Mouse (Mus musculus) thymus, postnatal 0 days (tissue): Measurements from ENCODE around the gene Ccr9. TPM values are rescaled to one million over a fixed set of nuclear protein-coding genes. Genes with fewer than 3 reads are reported as not detected.
"Not testable (repeated sequence)": the region's sequence is repeated elsewhere in the genome, so short reads cannot be mapped to it uniquely, and the experiment has no call there.

ENCODE experiments used
- DNase-seq: peaks from one replicate; pipeline ENCODE4 v3.0.0-alpha.2; 2015; ENCODE audit warnings: low spot score
- polyA plus RNA-seq: library from polyadenylated mRNA; unstranded; fragments of >200 nt; fragmentation: Nextera tagmentation; extraction: Ambion mirVana; gene quantifications from 2 replicates; pipeline ENCODE4 v1.2.1, GENCODE M21; 2015

Gene Ccr9
- 438 and 524 TPM in 2 replicates for polyA plus RNA-seq

GRCm38 (mm10) chr9:123678327-123679105 lies at the start of gene Ccr9, which contains the start of gene Slc6a20a:
Gene Ccr9 (plus strand): TSS chr9:123678439.
Gene Slc6a20a (minus strand): TSS chr9:123678885.
- peak; percentile 5 for DNase-seq

DNA sequence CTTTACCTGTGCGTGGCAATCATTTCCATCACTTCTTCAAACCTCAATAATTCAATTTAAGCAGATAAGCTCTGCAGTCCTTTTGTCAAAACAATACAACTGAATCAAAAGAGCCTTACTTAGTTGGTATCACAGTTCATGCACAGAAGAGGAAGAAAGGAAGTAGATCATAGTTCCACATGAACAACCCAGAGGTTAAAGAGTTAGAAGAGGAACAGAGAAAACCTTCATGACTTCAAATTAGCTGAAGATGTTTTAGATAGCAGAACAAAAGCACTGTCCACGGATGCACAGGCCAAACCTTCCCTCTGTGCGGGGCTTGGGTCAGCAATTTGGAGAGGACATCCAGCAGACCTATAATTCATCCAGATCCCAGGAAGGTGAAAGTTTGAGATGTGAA lies 46.6 kb upstream of the Ccr9 start:
- no peak for DNase-seq

GRCm38 (mm10) chr9:123632281-123632680 lies 46.0 kb upstream of the Ccr9 start, which contains the start of gene Slc6a20b:
Gene Slc6a20b (minus strand): TSS chr9:123632565.
- no peak for DNase-seq

DNA sequence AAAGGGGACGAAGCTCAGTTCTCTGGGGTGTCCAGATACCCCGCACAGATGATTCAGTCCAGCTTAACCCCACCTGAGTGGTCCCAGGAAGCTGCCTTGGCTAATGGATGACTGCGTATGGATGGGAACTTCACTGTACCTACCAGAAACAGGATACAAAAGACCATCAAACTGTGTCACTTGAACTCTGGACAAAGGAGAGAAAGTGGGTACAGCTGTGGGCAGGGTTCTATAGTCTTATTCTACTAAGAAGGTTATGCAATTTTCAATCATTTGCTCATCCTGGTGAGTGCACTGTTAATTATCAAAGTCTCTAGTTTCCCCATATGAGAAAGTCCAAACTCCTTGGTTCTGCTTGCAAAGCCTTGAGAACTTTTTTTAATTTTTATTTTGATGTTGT lies 45.2 kb upstream of the Ccr9 start:
- DNase-seq: no peak

- DNase-seq: no peak
Observed at GRCm38 (mm10) chr9:123636771-123637170, 41.5 kb upstream of the Ccr9 start.

GRCm38 (mm10) chr9:123638231-123638630 lies 40.0 kb upstream of the Ccr9 start:
- no peak for DNase-seq

- DNase-seq: peak; percentile 51
Observed at GRCm38 (mm10) chr9:123638668-123639089, 39.6 kb upstream of the Ccr9 start.

GRCm38 (mm10) chr9:123640106-123640505 lies 38.1 kb upstream of the Ccr9 start:
- no peak for DNase-seq

DNA sequence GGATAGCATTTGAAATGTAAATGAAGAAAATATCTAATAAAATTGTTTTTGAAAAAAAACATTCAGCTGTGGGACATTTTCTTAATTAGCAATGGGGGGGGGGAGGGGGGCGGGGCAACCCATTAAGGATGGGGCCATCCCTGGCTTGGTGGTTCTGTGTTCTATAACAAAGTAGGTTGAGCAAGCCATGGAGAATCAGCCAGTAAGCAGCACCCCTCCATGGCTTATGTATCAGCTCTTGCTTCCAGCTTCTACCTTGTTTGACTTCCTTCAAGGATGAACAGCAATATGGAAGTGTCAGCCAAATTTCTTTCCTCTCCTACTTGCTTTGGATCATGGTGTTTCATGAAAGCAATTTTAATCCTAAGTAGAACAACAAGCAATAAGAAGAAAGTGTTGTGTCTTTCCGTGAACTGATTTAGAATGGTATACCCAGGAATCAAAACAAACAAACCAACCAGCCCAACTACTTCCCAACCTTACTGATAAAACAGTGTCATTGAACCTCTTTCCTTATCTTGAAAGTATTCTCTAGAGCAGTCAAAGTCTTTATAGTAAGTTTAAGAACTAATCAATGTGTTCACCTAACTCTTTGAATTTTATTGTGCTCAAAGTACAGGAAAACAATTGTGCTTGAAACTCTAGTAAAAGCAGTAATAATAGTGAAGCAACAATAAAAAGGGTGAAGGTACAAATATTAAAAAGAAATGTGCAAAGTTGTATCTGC lies 28.3 kb upstream of the Ccr9 start:
- DNase-seq: no peak

- no peak for DNase-seq
Observed at GRCm38 (mm10) chr9:123651369-123651768, 26.9 kb upstream of the Ccr9 start.

- peak; percentile 57 for DNase-seq
Observed at GRCm38 (mm10) chr9:123657457-123657856, 20.8 kb upstream of the Ccr9 start.

- no peak for DNase-seq
Observed at GRCm38 (mm10) chr9:123658981-123659380, 19.3 kb upstream of the Ccr9 start.

- not testable (repeated sequence) for DNase-seq
Observed at GRCm38 (mm10) chr9:123659986-123660676, 18.1 kb upstream of the Ccr9 start.

- DNase-seq: peak; percentile 85
Observed at GRCm38 (mm10) chr9:123665645-123666044, 12.6 kb upstream of the Ccr9 start.

DNA sequence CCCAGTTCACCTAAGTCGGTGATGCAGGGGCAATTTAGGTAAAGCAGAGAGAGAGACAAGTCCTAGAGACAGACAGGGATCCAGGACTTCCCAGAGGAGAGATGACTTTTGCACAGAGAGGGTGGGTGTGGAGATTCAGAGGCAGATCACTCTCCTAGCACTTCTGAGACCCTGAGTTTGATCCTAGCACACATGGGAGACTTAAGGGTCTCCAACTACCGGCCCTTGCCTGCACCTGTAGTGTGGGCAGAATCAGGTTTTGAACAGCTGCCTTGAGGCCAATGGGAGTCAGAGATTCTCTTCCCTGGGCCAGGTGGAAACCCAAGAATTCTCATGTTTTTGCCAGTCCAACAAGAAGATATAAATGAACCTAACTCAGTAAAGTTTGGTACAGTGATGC lies 959 bp downstream of the Ccr9 start:
- DNase-seq: no peak

DNA sequence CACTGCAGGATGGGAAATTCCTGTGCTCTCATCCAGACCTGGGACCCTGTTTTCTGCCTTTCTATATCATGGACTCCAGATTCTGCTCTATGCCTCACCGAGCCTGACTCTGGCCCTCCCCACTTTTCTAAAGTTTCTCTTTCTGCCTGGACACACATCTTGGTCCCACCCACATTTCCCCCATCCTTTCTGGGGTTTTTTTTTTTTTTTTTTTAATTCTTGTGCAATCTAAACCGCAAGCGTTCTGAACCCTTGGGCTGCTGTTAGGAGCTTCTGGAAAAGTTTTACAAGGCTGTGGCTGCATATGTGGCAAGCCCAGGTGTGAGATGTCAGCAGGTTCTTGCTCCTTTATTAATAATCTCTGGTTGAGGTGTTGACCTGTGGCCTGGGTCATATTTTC lies 5.5 kb downstream of the Ccr9 start:
- DNase-seq: no peak

DNA sequence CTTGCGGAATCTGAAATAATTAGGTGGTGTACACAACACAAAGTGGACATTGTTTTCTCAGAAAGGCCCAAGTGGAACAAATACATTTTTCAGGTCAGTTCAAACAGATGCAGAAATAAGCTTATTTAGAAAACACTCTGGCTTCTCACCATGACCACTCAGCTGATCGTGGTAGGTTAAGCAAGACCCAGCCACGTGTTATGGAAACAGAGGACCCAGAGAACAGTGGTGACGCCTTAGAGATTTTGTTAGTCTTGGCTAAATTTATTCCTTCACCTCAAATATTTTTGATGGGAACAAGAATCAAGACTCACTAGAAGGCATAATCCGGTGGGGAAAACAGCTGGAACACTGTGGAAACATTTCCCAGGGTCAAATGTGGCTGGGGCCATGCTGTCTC lies 8.0 kb downstream of the Ccr9 start:
- DNase-seq: no peak

DNA sequence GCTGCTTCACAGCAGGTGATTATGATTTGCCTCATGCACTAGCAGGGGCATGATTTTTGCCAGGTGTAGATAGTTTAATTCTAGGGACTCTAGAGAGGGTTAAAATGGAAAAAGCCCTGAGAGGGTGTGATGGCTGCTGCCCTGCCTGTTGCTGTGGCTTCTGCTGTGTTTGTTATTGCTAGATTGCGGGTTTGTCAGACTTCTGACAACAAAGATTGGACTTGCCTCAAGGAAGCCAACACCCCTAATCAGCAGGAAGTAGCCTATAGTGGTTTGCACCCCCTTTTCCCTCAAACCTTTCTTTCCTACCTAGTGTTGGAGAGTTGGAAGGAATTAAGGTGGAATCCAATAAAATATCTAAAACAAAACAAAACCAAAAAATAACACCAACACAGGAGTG lies 10.0 kb downstream of the Ccr9 start:
- DNase-seq: no peak

DNA sequence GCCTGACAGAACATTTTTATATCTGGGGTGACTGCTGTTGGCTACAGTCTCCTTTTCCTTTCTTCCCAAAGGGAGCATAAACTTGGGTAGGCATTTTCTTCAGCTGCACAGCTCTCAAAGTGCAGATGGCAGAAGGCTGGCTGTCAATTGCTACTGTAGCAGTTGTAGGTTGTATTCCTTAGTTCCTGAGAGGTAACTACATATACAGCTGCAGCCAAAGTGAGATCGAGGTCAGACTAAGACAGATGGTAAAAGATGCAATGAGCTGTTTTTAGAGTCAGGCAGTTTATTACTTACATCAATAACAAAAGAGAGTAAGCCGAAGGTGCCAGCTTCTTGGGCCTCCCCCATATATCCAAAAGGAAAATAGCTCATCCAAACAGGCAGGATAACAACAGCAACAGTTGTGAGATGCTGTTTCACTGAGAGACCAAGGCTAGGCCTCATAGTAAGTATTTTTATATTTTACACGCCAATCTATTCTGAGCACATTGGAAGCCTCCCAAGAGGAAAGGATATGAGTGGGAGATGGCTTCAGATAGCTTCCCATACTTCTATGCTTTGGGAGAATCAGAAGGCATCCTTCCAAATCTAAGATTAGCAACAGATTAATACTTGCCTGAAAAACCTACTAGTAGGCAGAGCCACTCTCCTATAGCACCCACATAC lies 17.5 kb downstream of the Ccr9 start:
- no peak for DNase-seq

DNA sequence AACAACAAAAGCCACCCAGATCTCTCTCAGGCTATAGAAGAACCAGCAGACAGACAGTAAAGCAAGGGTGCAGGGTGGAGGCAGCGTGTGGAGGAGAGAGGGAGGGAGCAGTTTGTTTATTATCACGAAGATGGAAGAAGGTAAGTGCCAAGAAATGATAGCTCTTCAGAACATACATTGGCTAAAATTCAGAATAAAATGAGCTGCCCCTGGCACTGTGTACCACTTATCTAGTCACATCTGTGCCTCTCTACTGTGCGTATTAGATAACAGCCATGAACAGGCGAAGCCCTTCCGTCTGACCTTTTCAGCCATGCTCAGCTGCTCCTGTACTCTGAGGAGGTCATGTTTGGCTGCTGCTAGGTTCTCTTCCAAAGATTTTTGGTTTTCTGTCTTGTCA lies 23.6 kb downstream of the Ccr9 start:
- DNase-seq: no peak

DNA sequence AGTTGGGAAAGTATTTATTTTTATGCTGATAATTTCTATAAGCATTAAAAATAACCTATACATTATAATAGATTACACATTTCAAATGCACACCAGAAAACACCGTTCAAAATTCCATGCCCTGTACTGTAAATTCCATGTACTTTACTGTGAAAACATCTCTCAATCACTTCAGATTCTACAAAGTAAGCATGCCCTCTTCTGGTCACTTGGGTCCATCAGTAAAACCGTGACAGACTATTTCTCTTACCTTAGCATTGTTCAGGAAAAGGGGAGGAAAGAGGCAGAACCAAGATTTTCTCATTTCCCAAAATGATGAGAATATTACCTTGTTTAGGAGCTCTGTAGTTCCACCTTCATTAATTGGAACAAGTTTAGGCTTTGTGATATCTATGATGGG lies 31.0 kb downstream of the Ccr9 start:
- DNase-seq: no peak
